Mouse (Mus musculus) ES-E14 (cell line): ENCODE data around the gene Capzb.

Experiments
- HCFC1 ChIP-seq: IDR thresholded peaks from 2 replicates; pipeline ENCODE4 v1.6.1; 2012; ENCODE audit warnings: low read length, inconsistent platforms, borderline replicate concordance; ENCODE audit not compliant: insufficient read depth
- MAFK ChIP-seq: IDR thresholded peaks from 2 replicates; pipeline ENCODE4 v1.6.1; 2014; ENCODE audit warnings: mild to moderate bottlenecking, low read depth, low read length, inconsistent platforms; ENCODE audit not compliant: insufficient read depth
- ZC3H11A ChIP-seq: IDR thresholded peaks from 2 replicates; pipeline ENCODE4 v1.6.1; 2012; ENCODE audit warnings: low read depth, mild to moderate bottlenecking, inconsistent platforms, low read length, borderline replicate concordance
- ZNF384 ChIP-seq: IDR thresholded peaks from 2 replicates; pipeline ENCODE4 v1.6.1; 2012; ENCODE audit warnings: low read depth, low read length, inconsistent platforms

GRCm38 (mm10) chr4:139246130-139246877 is 53.6 kb downstream of the Capzb start:
- TF ChIP-seq MAFK, result no peak
- TF ChIP-seq ZC3H11A, result no peak
- no peak for TF ChIP-seq HCFC1
- TF ChIP-seq ZNF384, result no peak
